Mouse (Mus musculus): ENCODE results near the gene Gpx1.

Gpx1 gene

GRCm38 (mm10) chr9:108339886-108340257 lies 1.2 kb downstream of the Gpx1 start:
- no peak for DNase-seq (ENCODE audit: low spot score in 2 of 2)

- DNase-seq (ENCODE audit: low spot score in 2 of 2) = no peak
Measured at GRCm38 (mm10) chr9:108340258-108341138, 1.8 kb downstream of the Gpx1 start.

GRCm38 (mm10) chr9:108341139-108341475 lies 2.4 kb downstream of the Gpx1 start:
- DNase-seq (ENCODE audit: low spot score in 2 of 2) = no peak

- no peak for DNase-seq (ENCODE audit: low spot score in 2 of 2)
Measured at GRCm38 (mm10) chr9:108341801-108342200, 3.1 kb downstream of the Gpx1 start.

GRCm38 (mm10) chr9:108342301-108342831 lies 3.7 kb downstream of the Gpx1 start:
- DNase-seq (ENCODE audit: low spot score in 2 of 2) = peak in 1 of 2 experiments; percentile 19

GRCm38 (mm10) chr9:108343331-108343730 lies 4.6 kb downstream of the Gpx1 start:
- DNase-seq (ENCODE audit: low spot score in 2 of 2) = no peak

GRCm38 (mm10) chr9:108343835-108344234 lies 5.1 kb downstream of the Gpx1 start:
- no peak for DNase-seq (ENCODE audit: low spot score in 2 of 2)

GRCm38 (mm10) chr9:108344471-108344870 lies 5.8 kb downstream of the Gpx1 start:
- no peak for DNase-seq (ENCODE audit: low spot score in 2 of 2)

GRCm38 (mm10) chr9:108347024-108347423 lies 8.3 kb downstream of the Gpx1 start:
- DNase-seq (ENCODE audit: low spot score in 2 of 2) = no peak

GRCm38 (mm10) chr9:108347540-108348289 lies 9.0 kb downstream of the Gpx1 start, which contains the start of gene Usp4:
TSS of gene Usp4 (plus strand) at chr9:108347853.
- DNase-seq (ENCODE audit: low spot score in 2 of 2) = peak; percentile 76 to 88

GRCm38 (mm10) chr9:108348290-108348680 lies 9.6 kb downstream of the Gpx1 start:
- no peak for DNase-seq (ENCODE audit: low spot score in 2 of 2)

- DNase-seq (ENCODE audit: low spot score in 2 of 2) = no peak
Measured at GRCm38 (mm10) chr9:108349727-108350126, 11.0 kb downstream of the Gpx1 start.

- DNase-seq (ENCODE audit: low spot score in 2 of 2) = no peak
Measured at GRCm38 (mm10) chr9:108378234-108378633, 39.5 kb downstream of the Gpx1 start.

- DNase-seq (ENCODE audit: low spot score in 2 of 2) = no peak
Measured at GRCm38 (mm10) chr9:108378736-108379135, 40.0 kb downstream of the Gpx1 start.

- no peak for DNase-seq (ENCODE audit: low spot score in 2 of 2)
Measured at GRCm38 (mm10) chr9:108379294-108379693, 40.6 kb downstream of the Gpx1 start.

- DNase-seq (ENCODE audit: low spot score in 2 of 2) = no peak
Measured at GRCm38 (mm10) chr9:108381382-108381781, 42.7 kb downstream of the Gpx1 start.

- DNase-seq (ENCODE audit: low spot score in 2 of 2) = no peak
Measured at GRCm38 (mm10) chr9:108385006-108385405, 46.3 kb downstream of the Gpx1 start.

GRCm38 (mm10) chr9:108386816-108387215 lies 48.1 kb downstream of the Gpx1 start:
- DNase-seq (ENCODE audit: low spot score in 2 of 2) = no peak

GRCm38 (mm10) chr9:108388601-108389000 lies 49.9 kb downstream of the Gpx1 start:
- no peak for DNase-seq (ENCODE audit: low spot score in 2 of 2)

- DNase-seq (ENCODE audit: low spot score in 2 of 2) = no peak
Measured at GRCm38 (mm10) chr9:108389220-108389619, 50.5 kb downstream of the Gpx1 start.
